Mouse (Mus musculus) heart, adult 8-10 months (tissue): ENCODE data around the gene Ugp2. TPM values are rescaled to one million over a fixed set of nuclear protein-coding genes. Genes with fewer than 3 reads are reported as not detected.
"Not testable (repeated sequence)": the region's sequence is repeated elsewhere in the genome, so short reads cannot be mapped to it uniquely, and the experiment has no call there.

Experiments
- DNase-seq: peaks from one replicate; pipeline ENCODE4 v3.0.0; 2022; ENCODE audit warnings: low spot score
- microRNA-seq: library from miRNA; unstranded; fragments of <30 nt; microRNA quantifications from one replicate; pipeline ENCODE4 v1.2.0, GENCODE M21; 2022
- total RNA-seq, 4 experiments: library from RNA; stranded (reverse); gene quantifications; 2 replicates each; pipeline ENCODE4 v1.2.4; 2022

Gene Ugp2
- total RNA-seq, 4 experiments from 2014 or later, result 208 to 263 (median 234) TPM

DNA sequence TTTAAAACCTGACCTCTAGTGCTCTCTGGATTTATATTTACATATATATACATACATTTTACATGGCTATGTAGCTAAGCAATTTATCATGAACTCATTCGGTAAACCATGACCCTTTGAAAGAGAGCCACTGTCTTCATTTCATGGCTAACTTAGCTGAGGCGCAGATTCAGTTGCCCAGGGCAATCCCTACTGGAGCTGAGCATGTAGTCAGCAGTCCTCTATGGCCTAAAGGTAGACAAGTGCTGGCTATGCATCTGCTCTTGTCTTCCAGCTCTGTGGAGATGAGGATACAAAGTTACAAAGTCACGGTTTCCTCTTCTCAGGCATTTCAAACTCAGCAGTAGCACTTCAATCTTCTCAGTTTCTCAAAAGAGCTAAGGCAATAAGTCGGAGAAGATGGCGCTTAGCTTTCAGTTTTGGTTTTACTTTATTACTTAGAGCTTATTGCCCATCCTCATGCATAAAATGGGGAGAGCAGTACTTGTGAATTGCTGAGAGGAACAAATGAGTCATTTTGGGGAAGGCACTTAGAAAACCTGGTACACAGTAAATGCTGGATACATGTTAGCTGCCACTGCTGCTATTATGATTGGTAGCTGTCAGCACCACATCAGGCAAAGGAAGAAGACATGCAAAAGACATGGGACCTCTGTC is 38.2 kb downstream of the Ugp2 start:
- DNase-seq, result no peak

DNA sequence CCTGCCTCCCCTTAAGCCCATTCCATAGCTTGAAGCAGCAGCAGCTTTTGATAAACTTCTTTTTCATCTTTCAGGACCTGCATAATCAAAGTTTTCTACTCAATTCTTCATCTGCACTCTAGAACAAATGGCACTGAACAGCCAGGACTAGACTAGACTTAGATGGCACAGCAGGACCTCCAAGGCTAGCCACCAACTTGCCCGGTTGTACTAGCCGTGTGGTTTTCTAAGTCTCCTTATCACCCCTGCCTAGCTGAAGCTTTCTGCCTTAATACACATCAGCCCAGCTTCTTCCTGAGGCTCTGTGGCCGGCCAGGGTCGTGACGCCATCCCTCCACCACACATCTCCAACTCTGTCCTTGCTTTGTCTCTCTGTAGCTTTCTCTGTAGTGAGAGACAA is 42.9 kb downstream of the Ugp2 start:
- no peak for DNase-seq

DNA sequence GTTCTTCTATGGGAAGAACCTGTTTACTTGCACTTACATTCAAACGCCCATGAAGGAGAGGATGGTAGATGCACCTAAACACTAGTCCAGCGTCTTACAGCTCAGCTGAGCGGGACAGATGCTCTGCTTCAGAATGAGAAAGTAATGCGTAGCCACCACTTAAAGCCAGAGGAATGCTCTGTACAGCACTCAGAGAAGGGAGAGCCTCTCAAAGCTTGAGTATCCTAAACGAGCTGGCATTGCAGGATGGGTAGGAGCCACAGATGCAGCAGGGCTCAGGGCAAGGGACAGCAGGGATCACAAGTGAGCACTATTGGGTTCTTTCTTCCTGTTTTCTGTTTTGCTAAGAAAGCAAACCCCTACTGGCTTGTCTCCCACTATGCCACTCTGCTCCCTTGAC is 43.5 kb downstream of the Ugp2 start:
- DNase-seq, result no peak

DNA sequence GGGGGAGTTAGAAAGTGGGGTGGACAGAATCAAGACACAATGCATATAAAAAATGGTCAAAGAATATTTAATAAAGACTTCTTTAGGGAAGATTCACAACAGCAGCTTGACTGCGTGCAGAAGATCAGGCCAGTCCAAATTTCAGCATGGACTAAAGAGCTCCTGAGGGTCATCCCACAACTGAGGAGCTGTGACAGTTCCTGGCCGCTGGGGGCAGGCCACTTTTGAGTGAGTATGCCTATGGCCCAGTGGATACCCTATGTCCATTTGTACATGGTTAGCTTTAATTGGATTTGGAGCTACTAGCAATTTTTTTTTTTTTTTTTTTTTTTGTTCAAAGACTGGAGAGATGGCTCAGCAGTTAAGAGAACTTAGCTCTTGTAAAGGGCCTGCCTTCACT is 44.2 kb downstream of the Ugp2 start:
- DNase-seq, result no peak

DNA sequence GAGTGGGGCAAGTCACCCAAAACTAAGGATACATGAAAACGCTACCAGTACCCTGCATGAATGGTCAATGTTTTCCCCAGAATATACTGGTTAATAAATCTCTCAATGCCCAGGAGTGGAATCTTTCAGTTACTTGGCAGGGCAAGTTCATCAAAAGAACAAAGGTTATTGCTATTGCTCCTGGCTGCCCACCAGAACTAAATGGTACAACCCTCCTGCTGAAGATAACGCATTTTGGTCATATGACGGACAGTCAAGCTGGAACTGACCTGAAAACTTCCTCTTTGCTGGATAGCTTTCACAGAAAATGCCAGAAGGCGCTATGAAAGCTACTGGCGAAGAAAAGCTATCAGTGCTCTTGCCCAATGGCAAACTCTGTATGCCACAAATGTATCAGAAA is 45.2 kb downstream of the Ugp2 start:
- DNase-seq, result no peak

DNA sequence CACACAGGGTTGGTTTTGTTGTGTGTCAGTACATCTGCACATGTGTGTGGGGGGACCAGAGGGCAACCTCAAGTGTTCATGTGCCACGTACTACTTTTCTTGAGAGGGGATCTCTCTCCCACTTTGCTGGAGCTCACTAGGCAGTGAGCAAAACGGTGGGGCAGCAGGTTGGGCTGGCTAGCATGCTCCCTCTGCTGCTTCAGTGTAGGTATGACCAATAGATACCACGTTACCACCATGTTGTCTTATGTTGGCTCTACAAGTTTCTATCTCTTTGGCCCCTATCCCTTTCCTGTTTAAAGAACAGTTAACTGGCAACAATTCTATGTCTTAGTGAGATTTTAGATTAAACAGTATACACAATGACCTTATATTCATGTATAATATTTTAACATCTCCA is 48.7 kb downstream of the Ugp2 start:
- DNase-seq, result no peak

DNA sequence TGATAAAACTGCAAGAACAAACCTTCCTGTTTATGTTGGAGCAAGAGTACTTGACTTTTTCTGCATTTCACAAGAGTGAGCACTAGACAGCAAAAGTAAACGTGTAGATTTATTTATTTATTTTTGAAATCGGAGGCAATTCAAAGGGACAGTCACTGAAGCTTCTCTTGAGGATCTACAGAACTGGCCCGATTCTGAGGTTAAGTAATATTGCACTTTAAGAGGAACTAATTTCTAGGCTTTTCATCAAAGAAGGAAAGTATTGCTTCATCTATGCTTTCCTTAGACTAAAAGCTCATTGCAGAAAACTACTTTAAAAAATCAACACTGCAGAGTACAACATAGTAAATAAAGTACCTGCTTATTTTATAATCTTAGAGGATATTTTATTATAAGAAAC is 49.4 kb downstream of the Ugp2 start:
- no peak for DNase-seq

DNA sequence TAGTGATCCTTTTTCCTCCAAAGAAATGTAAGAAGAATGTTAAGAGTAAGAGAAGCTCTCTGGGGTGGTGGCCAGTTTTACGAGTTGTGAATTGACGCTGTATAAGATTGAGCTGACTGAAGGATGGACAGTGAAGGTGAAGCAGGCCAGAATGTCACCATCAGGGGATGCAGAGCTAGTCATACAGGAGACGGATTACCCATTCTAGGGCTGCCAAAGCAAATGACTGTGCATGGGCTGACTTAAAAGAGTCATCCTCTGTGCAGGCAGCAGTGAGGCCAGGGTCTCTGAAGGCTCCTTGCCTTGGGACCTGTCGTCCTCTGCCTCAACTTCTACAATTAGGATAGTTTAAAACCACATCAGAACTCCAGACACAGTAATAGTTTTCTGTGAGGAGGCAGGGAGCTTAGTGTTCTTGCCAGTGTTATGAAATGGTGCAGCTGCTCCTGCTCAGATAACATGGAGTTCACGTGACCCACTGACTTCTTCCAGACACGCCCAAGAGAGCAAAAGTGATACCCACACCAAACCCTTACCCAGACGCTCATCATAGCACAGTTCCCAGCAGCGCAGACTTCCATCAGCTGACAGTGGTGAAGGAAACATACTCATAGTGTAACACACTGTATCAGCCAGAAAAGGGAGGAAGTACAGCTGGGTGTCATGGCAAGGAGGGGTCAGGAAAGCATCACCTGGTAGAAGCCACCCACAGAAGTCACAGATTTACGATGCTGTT is 56.9 kb downstream of the Ugp2 start:
- DNase-seq, result no peak

DNA sequence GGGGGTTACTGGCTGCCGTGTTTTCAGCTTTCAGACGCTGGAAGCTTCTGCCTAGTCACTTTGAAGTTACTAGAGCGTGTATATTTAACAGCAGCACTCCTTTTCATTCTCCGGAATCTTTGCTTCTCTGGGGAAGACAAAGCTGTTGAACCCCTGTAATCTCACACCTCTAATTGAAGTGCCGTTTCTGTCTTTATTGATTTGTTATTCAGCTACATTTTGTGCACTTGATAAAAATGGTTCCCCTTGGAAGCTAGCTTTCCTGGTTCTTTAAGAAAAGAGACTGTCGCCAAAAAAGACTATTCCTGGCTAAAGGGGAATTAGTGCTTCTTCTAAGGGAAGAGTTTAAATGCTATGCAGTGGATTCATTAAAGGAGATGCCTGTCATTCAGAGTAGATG is 61.5 kb downstream of the Ugp2 start:
- DNase-seq, result no peak

DNA sequence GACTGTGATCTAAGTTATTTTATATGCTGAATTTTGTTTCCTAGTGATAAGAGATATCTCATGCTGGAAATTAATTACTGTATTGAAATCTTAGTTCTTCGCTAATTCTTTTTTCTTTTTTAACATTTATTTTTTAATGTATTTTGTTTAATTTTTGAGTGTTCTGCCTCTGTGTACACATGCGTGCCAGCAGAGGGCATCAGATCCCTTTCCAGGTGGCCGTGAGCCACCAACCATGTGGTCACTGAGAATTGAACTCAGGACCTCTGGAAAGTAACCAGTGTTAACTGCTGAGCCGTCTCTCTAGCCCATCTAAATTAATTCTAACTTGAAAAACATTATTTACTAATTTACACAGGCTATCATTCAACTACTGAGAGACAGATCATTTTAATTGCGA is 62.9 kb downstream of the Ugp2 start:
- DNase-seq, result no peak

DNA sequence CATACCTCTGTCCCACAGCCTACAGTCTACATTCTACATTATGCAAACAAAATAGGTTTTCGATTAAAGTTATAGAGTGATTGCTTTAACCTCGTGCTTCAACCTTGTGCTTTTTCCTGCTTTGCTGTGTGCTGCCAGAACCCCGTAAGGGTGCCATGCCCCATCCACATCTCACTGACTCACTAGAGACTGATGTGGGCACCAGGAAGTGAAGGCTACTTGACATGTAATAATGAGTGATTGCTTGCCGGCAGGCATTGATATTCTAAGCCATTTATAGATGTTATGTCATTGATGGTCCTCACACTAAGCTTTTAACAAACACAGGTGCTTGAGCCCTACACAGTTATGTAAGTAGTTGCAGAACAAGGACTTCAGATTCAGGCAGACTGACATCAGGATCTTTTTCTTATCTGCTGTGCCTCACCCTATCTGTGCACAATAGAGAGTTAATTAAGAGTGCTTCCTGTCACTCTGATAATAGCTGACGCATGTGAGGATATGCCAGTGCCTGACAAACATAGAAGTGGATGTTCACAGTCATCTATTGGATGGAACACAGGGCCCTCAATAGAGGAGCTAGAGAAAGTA is 63.8 kb downstream of the Ugp2 start:
- no peak for DNase-seq

DNA sequence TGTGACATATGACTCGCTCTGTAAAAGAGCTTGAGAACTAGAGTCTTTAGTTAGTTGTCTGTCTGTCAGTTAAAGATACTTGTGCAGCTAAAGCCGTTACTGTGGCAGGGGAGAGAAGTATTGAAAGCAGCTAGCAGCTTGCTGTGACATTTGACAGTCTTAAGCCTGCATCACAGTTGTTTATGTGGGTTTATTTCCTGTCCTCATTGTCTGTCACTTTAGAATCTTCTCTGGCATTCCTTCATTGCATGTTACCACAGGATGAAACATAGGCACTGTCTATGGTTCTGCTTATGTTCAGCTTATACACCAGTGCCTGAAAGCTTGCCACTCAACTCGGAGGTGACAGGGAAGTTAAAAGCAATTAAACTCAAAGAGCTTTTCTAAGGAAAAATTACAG is 67.4 kb downstream of the Ugp2 start:
- DNase-seq, result no peak

DNA sequence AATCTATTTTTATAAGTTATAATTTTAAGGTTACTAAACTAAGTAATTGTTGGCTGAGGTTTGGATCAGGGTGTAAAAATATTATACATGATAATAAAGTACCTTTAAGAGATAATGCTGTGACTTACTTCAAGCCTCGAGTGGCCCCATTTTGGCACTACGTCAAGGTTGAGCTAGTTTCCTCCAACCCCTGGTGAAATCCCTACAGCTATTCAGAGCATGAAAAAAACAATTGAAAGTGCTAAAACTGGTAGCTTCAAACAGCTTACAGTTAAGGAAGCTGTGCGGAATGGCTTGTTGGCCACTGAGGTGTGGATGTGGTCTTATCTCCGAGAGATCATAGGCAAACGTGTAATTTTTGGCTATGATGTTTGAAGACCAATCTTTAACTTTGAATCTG is 75.5 kb downstream of the Ugp2 start:
- DNase-seq, result no peak

DNA sequence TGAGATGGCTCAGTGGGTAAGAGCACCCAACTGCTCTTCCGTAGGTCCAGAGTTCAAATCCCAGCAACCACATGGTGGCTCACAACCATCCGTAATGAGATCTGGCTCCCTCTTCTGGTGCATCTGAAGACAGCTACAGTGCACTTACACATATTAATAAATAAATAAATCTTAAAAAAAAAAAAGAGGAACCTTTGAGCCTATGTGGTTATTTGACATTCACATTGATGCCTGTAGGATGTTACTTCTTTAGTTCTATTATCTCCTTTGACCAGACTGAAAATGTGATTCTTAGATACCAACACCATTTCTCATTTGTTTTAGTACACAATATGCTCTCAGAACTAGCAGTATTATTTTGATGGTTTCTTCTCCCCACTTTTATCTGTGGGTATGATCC is 82.8 kb downstream of the Ugp2 start:
- not testable (repeated sequence) for DNase-seq

DNA sequence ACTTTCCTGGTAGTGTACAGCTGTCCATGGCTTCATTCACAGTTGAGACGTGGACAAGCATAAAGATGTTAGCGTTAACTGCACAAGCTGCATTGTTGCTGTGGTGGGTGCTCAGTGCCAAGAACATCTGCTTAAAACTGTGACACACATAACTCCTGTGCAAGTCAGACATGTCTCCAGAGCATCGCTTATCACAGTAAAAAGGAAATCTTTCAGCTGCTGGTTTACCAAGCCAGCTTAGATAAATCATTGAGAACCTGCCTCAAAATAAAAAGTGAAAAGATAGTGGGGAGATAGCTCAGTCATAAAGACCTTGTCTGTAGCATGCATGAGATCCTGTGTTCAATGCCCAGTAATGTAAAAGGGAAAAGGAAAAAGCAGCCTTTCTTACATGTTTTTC is 84.6 kb downstream of the Ugp2 start:
- no peak for DNase-seq

DNA sequence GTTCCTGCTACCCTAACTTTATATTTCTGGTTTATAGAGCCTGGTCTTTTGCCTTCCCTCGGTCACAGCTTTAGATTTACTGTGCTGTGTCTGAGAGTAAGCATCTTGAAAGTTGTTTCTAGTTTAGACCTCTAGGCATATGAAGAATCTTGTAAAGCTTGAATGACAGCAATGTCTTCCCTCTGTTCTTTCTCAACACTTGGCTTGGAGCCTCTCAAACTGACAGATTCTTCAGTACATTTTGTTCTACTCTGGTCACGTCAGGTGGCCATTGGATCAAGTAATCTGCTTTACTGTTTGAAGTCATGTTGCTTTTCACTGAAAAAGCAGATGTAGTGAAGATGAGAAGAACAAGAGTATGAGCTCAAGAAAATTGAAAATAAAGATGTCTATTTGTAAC is 94.8 kb downstream of the Ugp2 start:
- DNase-seq, result no peak

Small RNAs within 50 kb of the gene (microRNA-seq; reads per million reads assigned to microRNA genes)
- gene Mir1933, result not detected

Other genes starting within 250 kb of the Ugp2 start
- 10 to 100 TPM; 18.5 to 20.4 (median 19.4) TPM for gene Vps54, start 131.9 kb downstream of the Ugp2 start, total RNA-seq
- 1 to 10 TPM; 3.1 to 5.1 (median 3.8) TPM for gene Wdpcp, start 201.0 kb upstream of the Ugp2 start, total RNA-seq
- gene Mdh1, start 201.2 kb upstream of the Ugp2 start, total RNA-seq, result 1,000 to 10,000 TPM; 2,451 to 2,967 (median 2,633) TPM